Mouse (Mus musculus) kidney, postnatal 25 days (tissue): ENCODE measurements around the gene Aars2.

Source experiments
- DNase-seq, 2 experiments: peaks; one replicate each; pipeline ENCODE4 v3.0.0; 2021; ENCODE audit warnings: mixed read lengths in 2 of 2

Gene Aars2

GRCm38 (mm10) chr17:45502324-45502723 lies 4.3 kb upstream of the Aars2 start:
- DNase-seq, result no peak

GRCm38 (mm10) chr17:45503301-45503973 lies 3.2 kb upstream of the Aars2 start:
- DNase-seq, result no peak

GRCm38 (mm10) chr17:45505941-45506465 lies 638 bp upstream of the Aars2 start:
- DNase-seq, result no peak

DNA sequence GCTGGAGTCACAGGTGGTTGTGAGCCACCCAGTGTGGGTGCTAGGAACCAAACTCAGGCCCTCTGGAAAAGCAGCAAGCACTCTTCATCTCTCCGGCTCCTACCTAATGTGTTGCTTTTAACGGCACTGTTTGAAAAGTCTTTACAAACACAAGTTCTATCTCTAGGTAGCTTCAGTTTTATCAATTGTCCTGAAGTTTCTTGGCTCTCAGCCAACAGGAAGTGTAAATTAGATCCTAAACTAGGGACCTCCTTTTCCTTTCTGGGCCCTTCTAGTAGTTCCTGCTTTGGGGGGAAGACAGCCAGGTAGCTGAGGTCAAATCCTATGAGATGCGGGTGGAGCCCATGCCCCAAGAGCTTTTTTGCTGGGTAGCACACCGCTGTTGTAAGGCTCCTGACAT lies 4.2 kb downstream of the Aars2 start:
- no peak for DNase-seq

GRCm38 (mm10) chr17:45511757-45512156 lies 5.1 kb downstream of the Aars2 start:
- DNase-seq, result no peak

DNA sequence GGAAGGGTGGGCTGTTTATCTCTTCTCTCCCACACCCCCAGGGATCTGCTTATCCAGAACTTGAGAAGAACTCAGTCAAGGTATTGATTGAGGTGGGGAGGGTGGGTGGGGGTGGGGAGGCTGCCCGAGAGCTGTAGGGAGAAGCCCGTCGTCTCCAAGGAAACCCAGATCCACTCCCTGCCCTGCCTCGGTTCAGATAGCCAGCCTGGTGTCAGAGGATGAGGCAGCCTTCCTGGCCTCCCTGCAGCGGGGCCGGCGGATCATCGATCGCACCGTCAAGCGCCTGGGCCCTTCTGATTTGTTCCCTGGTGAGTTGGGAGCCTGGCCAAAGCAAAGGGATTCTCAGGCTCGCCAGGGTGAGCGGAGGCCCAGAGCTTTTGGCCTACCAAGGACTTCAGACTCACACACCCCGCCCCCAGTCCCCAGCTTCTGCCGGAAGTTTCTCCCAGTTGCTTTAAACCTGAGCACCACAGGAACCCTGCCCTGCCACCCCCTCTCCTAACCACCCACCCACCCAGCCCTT lies 8.6 kb downstream of the Aars2 start:
- DNase-seq, result no peak

- DNase-seq, result no peak
These were observed 9.2 kb downstream of the Aars2 start for GRCm38 (mm10) chr17:45515806-45516205.

- peak; percentile 75 to 87 for DNase-seq
These were observed 9.8 kb downstream of the Aars2 start for GRCm38 (mm10) chr17:45516488-45516887.

DNA sequence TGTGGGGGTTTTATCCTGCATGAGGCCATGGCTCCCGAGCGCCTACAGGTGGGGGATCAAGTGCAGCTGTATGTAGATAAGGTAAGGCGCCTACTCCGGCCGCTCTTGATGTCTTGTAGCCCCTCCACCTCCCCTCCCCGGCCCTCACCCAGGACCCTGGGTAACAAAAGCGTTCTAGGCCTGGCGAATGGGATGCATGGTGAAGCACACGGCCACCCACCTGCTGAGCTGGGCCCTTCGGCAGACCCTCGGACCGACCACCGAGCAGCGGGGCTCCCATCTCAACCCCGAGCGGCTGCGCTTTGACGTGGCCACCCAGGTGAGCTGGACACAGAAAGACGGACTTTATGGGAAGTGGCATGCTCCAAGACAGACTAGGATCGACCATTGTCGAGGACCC lies 10.5 kb downstream of the Aars2 start:
- DNase-seq, result no peak

- DNase-seq, result no peak
These were observed 11.0 kb downstream of the Aars2 start for GRCm38 (mm10) chr17:45517549-45518215.

- no peak for DNase-seq
These were observed 12.3 kb downstream of the Aars2 start for GRCm38 (mm10) chr17:45518766-45519475.

GRCm38 (mm10) chr17:45520136-45520535 lies 13.5 kb downstream of the Aars2 start:
- no peak for DNase-seq

GRCm38 (mm10) chr17:45523263-45523662 lies 16.6 kb downstream of the Aars2 start, which contains the start of gene Tcte1:
Tcte1 (plus strand) TSS chr17:45523434.
- no peak for DNase-seq

GRCm38 (mm10) chr17:45524961-45525360 lies 18.3 kb downstream of the Aars2 start:
- no peak for DNase-seq

DNA sequence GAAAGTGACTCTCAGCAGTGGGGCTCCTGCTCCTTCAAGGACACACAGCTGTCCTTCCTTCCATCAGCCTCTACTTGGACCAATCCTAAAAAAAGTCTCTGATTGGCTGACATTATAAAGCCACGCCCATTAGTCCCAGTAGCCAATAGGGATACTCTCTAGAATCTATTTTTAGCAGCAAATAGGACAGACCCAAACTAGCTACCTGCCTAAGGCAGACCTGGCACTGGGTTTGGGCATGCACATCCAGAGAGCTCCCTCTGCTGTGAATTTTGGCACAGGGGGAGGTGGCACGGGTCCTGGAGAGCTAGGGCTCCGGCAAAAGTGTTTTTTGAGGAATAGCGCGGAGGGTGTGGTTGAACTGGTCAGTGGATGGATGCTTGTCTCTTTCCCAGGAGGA lies 19.9 kb downstream of the Aars2 start:
- peak; percentile 36 to 75 for DNase-seq

DNA sequence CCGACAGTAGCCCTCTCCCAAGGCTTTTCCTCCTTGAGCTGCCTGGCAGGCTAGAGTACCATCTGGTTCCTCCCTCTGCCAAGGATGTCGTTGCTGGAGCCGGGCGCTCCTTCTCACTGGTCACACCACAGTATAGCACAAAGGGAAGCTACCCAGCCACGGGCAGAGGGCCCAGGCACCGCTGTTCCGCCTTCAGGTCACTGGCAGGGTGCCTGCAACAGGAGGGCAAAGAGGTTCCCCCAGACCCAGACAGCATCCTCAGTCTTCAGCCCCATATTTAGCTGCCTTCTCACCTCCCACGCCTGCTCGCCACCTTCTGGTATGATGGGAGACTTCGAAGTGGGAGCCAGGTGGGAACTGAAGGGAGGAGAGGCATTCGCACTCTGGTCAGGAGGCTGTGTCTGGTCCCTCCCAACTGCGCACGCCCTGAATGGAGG lies 23.7 kb downstream of the Aars2 start:
- DNase-seq, result no peak

GRCm38 (mm10) chr17:45532896-45533295 lies 26.3 kb downstream of the Aars2 start:
- no peak for DNase-seq

DNA sequence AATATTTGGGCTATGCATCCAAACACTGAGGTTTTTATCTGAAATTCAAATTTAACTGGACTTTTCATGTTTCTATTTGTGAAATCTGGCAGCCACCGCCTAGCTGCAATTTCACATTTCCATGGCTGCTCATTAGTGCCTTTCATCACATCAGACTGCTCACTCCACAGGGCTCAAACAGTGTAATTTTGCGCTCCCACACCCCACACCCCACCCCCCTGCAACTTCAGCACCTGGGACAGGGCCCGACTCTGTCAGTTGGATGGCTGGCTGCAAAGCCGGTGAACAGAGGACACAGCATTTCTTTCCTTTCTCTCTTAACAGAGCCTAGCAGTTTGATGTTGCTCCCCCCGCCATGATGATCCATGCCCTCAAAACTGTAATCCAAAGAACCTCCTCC lies 29.6 kb downstream of the Aars2 start:
- no peak for DNase-seq

DNA sequence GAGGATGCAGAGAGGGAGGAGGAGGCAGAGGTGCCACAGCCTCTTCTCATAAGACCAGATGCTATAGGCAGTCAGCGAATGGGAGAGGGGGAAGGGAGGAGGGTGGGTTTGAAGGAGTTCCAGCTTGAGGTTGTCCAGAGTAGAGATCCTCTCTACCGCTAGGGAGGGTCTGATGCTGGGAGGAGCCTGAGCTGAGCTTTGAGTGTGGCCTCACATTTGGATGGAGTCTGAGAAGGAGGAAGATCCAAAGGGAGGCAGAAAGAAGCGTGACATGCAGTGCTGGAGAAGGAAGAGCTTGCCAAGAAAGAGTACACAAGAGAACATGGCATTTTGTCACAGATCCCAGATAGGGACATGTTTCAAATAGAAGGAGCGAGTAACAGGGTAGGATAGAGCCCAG lies 31.8 kb downstream of the Aars2 start:
- no peak for DNase-seq

- DNase-seq, result no peak
These were observed 33.0 kb downstream of the Aars2 start for GRCm38 (mm10) chr17:45539664-45540063.

- no peak for DNase-seq
These were observed 35.5 kb downstream of the Aars2 start for GRCm38 (mm10) chr17:45542129-45542528.

DNA sequence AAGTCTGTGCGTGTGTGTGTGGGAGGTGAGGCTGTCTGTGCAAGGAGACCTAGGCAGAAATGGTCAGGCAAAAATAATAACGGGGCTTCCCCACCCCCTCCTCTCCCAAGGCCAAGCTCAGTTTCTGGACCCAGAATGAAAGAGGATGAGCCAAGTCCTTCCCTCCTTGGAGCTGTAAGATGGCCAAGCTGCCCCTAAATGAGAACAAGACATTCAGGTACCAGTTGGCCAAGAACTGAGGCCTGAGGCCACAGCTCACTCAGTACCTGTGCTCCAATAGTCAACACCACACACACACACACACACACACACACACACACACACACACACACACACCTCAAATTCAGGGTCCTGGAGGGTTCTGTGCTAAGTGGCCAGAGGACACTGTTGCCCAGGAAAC lies 36.1 kb downstream of the Aars2 start:
- DNase-seq, result no peak

DNA sequence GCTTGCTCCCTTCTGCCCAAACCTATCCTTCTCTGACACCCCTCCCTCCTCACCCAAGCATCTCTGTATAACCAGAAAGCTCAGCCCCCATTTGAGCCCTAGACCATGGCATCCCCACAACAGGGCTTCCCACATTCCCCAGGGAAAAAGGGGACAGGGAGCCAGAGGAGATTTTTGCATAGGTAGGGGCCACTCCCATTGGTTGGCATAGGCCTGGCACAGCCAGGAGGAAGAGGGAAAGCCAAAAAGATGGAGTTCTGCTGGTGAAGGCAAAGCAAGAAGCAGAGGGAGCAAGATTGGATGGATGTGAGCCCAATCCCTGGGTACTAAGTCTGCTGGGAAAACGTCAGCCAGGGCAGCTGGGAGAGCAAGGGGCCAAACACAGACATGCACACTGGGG lies 36.5 kb downstream of the Aars2 start:
- no peak for DNase-seq
